Mouse (Mus musculus): ENCODE data around the gene D430019H16Rik.

GRCm38 (mm10) chr12:105475230-105475911 is 21.7 kb downstream of the D430019H16Rik start:
- TF ChIP-seq TAL1 (IDR thresholded peaks at IDR 0.05; ENCODE audit: low read length): no peak
- no peak for TF ChIP-seq GATA1 (IDR thresholded peaks at IDR 0.05; ENCODE audit: low read length)

Measured in erythroblast, embryonic 14.5 days (primary cell).